Mouse (Mus musculus) limb, embryonic 13.5 days (tissue): ENCODE data around the gene Olfr524. TPM values are rescaled to one million over a fixed set of nuclear protein-coding genes. Genes with fewer than 3 reads are reported as not detected.

Experiments used
- ATAC-seq: fragments of 200-750 bp; cut with Nextera tagmentation; 2 replicates; pipeline ENCODE4 v1.8.0; 2017; ENCODE audit warnings: low read depth, moderate number of reproducible peaks, moderate TSS enrichment; ENCODE audit not compliant: low FRiP score
- H3K27ac ChIP-seq: fragments of 300-500 bp; sonication (generic); 2 replicates; pipeline ENCODE4 v1.5.1; 2015; ENCODE audit warnings: inconsistent platforms, mild to moderate bottlenecking, moderate library complexity
- H3K27me3 ChIP-seq: fragments of 300-500 bp; sonication (generic); 2 replicates; pipeline ENCODE4 v1.6.1; 2015; ENCODE audit warnings: mild to moderate bottlenecking, inconsistent platforms
- H3K36me3 ChIP-seq: fragments of 300-500 bp; sonication (generic); 2 replicates; pipeline ENCODE4 v1.6.1; 2015; ENCODE audit warnings: inconsistent platforms, mild to moderate bottlenecking, moderate library complexity
- H3K4me1 ChIP-seq: fragments of 300-500 bp; sonication (generic); 2 replicates; pipeline ENCODE4 v1.6.1; 2015; ENCODE audit warnings: inconsistent platforms
- H3K4me2 ChIP-seq: fragments of 300-500 bp; sonication (generic); replicated peaks from 2 replicates; pipeline ENCODE4 v1.6.1; 2015; ENCODE audit warnings: inconsistent platforms, mild to moderate bottlenecking, moderate library complexity
- H3K4me3 ChIP-seq: fragments of 300-500 bp; sonication (generic); 2 replicates; pipeline ENCODE4 v1.5.1; 2015; ENCODE audit warnings: moderate library complexity, mild to moderate bottlenecking, inconsistent platforms
- H3K9ac ChIP-seq: fragments of 300-500 bp; sonication (generic); 2 replicates; pipeline ENCODE4 v1.6.1; 2015; ENCODE audit warnings: mild to moderate bottlenecking, inconsistent platforms
- H3K9me3 ChIP-seq: fragments of 300-500 bp; sonication (generic); 2 replicates; pipeline ENCODE4 v1.6.1; 2016; ENCODE audit warnings: inconsistent platforms
- WGBS: fragments of 180-500 bp; shearing (Covaris S2); methylation state at CpG from one replicate; pipeline ENCODE4 v1.1.7; 2015; 5-methylcytosine and 5-hydroxymethylcytosine counted together
- polyA plus RNA-seq: library from polyadenylated mRNA; unstranded; fragments of >200 nt; fragmentation: Nextera tagmentation; extraction: Ambion mirVana; gene quantifications from 2 replicates; pipeline ENCODE4 v1.2.1, GENCODE M21; 2015

Olfr524 gene
- polyA plus RNA-seq, 1 experiment from 2014 or later = not detected

DNA sequence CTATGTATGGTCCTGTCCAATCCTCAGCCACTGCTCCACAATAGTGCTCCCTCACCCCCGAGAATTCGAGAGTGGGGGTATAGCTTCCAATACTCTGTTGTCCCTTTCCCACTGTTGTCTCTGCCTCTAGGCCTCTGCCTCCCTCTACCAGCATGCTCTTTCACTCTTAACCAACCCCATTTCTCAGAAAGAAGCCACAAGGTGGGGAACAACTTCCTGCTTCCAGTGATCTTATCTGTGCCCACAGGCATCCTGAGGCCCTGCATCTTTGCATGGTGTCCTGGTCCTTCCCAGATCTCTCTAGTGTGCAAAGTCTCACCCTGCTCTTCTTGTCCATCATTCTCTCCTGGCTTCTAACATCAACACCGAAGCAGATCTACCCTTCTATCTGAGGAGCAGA lies 1.1 kb upstream of the Olfr524 start:
- WGBS = 83% methylated on average over 3 of the region's 3 CpGs
- no peak overlapping the region for H3K4me3 ChIP-seq
- no peak overlapping the region for H3K4me2 ChIP-seq
- H3K27ac ChIP-seq = no peak overlapping the region
- no peak overlapping the region for H3K9ac ChIP-seq
- no peaks in the 10 kb centered on the region for H3K9me3 ChIP-seq
- H3K36me3 ChIP-seq = no peaks in the 10 kb centered on the region
- ATAC-seq = no peak
- H3K4me1 ChIP-seq = no peaks in the 10 kb centered on the region
- no peaks in the 10 kb centered on the region; the same call in 1 of the 2 replicates for H3K27me3 ChIP-seq

DNA sequence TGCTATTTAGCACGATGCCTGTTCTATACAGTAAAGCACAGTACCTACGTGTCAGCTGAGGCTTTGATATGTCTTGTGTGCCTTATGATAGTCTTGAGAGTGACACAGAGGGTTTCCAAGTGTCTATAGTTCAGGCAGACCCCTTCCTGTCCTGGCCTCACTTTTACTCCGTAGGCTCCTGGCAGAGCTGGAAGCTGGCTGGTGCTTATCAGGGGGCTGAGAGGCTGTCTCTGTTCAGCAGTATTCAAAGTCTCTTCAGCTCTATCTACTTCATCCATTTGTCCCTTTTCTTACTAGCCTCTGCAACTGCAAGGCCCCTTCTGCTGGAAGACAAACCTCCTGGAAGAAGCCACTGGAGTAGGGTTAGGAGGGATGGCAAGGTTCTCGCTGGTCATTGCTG lies 4.7 kb downstream of the Olfr524 start:
- Histone ChIP-seq H3K4me2 (no peak overlapping the region), H3K9me3 (no peaks in the 10 kb centered on the region), H3K9ac (no peak overlapping the region), H3K27ac (no peak overlapping the region), H3K4me3 (no peak overlapping the region), H3K36me3 (no peaks in the 10 kb centered on the region), H3K27me3 (no peaks in the 10 kb centered on the region; the same call in 1 of the 2 replicates), H3K4me1 (no peaks in the 10 kb centered on the region)
- no peak for ATAC-seq
- 87% methylated on average over 4 of the region's 4 CpGs for WGBS

DNA sequence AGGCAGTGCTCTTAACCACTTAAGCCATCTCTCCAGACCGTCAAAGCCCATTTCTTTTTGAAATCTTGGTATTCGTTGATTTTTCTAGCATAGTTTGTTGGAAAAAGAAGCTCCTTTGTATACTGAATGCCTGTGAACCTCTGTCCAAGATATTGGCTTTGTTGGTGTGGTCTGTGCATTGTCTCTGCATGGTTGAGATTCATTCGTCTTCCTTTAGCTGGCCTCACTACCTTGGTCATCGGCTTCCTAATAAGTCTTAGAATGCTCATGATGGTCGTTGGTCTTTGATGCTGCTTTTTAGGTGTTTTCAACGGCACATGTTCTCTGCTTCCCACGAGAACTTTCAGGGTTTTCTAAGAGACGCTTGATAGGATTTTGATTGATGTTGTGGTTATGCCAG lies 9.8 kb downstream of the Olfr524 start:
- 80% methylated on average over 8 of the region's 8 CpGs for WGBS
- Histone ChIP-seq H3K4me3 (no peak overlapping the region), H3K36me3 (no peaks in the 10 kb centered on the region), H3K4me1 (no peaks in the 10 kb centered on the region), H3K27ac (no peak overlapping the region), H3K27me3 (no peaks in the 10 kb centered on the region), H3K9ac (no peak overlapping the region), H3K9me3 (no peaks in the 10 kb centered on the region), H3K4me2 (no peak overlapping the region)
- ATAC-seq = no peak

DNA sequence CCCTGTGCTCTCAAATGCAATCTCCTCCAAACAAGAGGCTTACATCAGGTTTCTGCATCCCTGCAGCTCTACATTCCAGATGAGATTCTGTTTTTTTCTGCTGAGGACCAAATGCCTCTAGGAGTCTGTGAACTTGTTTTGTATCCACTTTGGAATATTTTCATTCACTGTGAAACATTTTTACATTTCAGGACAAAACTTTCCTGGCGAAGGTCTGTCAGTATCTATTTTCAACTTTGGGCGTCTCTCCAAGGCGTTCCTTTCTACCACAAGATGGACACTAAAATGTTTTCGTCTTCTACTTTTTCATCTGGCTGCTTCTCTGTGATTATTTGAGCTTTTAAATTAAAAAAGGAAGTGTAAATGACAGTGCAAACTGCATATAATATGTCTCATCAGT lies 11.7 kb downstream of the Olfr524 start:
- Histone ChIP-seq H3K9me3 (no peaks in the 10 kb centered on the region), H3K27me3 (no peaks in the 10 kb centered on the region), H3K36me3 (no peaks in the 10 kb centered on the region), H3K27ac (no peak overlapping the region), H3K4me1 (no peaks in the 10 kb centered on the region), H3K9ac (no peak overlapping the region), H3K4me2 (no peak overlapping the region), H3K4me3 (no peak overlapping the region)
- no peak for ATAC-seq
- WGBS = 86% methylated on average over 4 of the region's 4 CpGs

DNA sequence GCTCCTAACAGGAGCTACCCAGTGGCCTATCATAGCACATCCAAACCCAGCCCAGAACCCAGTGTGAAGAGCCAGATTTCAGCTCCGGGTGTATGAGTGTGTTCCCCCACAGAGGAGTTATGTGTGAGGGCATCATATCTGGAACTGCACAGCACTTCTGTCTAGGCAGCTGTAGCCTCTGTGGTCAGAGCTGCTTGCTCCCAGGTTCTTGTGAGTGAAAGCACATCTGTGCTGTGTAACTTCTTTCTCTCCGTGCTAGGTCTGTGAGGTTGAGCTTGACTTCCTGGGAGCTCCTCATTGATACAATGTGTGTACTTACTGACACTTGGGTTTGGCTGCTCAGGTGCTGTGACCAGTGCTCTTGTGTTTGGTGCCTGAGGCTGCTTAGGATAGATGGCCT lies 12.9 kb downstream of the Olfr524 start:
- 86% methylated on average over 2 of the region's 2 CpGs for WGBS
- no peaks in the 10 kb centered on the region for H3K27me3 ChIP-seq
- no peaks in the 10 kb centered on the region for H3K9me3 ChIP-seq
- H3K4me1 ChIP-seq = no peaks in the 10 kb centered on the region
- no peaks in the 10 kb centered on the region for H3K36me3 ChIP-seq
- no peak for ATAC-seq
- H3K9ac ChIP-seq = no peak overlapping the region
- no peak overlapping the region for H3K27ac ChIP-seq
- no peak overlapping the region for H3K4me2 ChIP-seq
- no peak overlapping the region for H3K4me3 ChIP-seq

DNA sequence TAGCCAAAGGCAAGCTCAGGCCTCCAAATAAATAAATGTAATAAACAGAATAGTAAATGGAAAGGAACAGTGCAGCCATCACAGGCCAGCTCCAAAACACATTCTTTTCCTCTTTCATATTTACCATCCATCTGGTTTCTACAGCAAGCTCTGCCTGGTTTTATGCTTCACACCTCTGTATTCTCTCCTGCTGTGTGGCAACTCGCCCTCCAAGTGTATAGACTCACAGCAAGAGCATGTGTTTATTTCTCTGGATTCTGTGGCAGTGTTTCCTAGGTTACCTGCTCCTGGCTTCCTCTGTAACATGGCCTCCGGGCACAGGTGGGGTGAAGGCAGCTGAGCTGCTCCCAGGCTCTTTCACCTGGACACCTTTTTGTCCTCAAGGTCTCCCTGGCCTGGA lies 13.3 kb downstream of the Olfr524 start:
- H3K27me3 ChIP-seq = no peaks in the 10 kb centered on the region
- 51% methylated on average over 2 of the region's 2 CpGs for WGBS
- H3K4me1 ChIP-seq = no peaks in the 10 kb centered on the region
- H3K36me3 ChIP-seq = no peaks in the 10 kb centered on the region
- no peaks in the 10 kb centered on the region for H3K9me3 ChIP-seq
- H3K9ac ChIP-seq = no peak overlapping the region
- no peak overlapping the region for H3K4me3 ChIP-seq
- H3K4me2 ChIP-seq = no peak overlapping the region
- no peak for ATAC-seq
- no peak overlapping the region for H3K27ac ChIP-seq

DNA sequence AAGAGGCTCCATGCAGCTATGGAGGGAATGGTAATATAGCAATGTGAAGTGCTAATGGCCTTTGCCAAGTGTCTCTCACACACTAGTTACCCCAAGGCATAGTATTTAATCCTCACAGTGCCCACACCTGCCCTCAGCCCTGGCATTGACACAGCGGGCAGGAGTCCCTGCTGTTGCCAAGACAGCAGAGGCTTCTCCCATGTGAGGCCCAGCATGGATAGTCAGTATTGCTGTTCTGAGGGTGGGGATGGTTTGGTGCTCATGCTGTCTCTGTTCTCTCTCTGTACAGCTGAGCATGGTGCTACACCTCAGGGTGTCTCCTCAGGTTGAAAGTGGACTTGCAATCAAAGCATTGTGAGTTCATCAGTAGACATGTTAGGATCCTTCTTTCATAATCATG lies 15.3 kb downstream of the Olfr524 start:
- no peak for ATAC-seq
- Histone ChIP-seq H3K4me3 (no peak overlapping the region), H3K4me2 (no peak overlapping the region), H3K36me3 (no peaks in the 10 kb centered on the region), H3K27me3 (no peaks in the 10 kb centered on the region), H3K4me1 (0 out of 2 replicates have a peak, but pooled peaks cover 3% of the 10 kb centered on the region), H3K27ac (no peak overlapping the region), H3K9me3 (no peaks in the 10 kb centered on the region), H3K9ac (no peak overlapping the region)
- 71% methylated on average over 1 of the region's 1 CpGs for WGBS

DNA sequence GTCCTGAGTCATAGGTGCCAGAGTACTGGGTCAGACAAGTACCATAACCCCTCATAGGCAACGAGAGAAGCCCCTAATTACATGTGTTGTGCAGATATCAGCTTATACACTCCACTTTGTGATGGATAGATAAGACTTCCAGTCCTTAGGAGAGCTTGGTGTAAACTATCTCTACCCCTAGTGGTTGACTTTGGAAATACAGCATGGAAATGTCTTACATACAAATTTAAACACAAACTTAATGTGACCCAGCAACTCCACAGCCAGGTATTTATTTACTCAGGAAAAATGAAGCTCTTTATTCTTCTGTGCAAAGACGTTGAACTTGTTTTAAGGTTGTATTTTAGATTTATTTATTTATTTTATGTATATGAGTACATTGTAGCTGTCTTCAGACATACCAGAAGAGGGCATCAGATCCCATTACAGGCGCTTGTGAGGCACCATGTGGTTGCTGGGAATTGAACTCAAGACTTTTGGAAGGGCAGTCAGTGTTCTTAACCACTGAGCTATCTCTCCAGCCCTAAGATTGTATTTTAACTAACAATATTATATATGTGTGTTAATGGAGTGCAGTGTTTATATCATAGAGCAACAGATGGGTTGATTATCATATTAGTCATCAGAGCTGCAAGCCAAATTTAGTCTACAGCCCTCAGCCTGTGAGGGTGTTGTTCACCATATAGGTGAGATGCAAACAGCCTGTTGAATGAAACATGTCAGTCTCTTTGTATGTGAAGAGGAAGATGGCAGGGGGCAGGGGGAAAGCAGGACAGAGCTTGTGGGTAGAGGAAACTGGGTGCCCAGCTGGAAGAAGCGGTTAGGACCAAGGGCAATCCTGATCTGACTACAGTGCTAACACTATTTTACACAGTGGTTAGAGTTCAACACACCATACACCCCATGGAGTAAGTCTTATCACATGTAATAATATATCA lies 17.1 kb downstream of the Olfr524 start:
- no peak overlapping the region for H3K4me2 ChIP-seq
- ATAC-seq = no peak
- H3K9me3 ChIP-seq = no peaks in the 10 kb centered on the region
- 0 out of 2 replicates have a peak, but pooled peaks cover 3% of the 10 kb centered on the region for H3K4me1 ChIP-seq
- no peak overlapping the region for H3K27ac ChIP-seq
- H3K4me3 ChIP-seq = no peak overlapping the region
- 67% methylated on average over 4 of the region's 4 CpGs for WGBS
- H3K27me3 ChIP-seq = no peaks in the 10 kb centered on the region
- no peaks in the 10 kb centered on the region for H3K36me3 ChIP-seq
- no peak overlapping the region for H3K9ac ChIP-seq

DNA sequence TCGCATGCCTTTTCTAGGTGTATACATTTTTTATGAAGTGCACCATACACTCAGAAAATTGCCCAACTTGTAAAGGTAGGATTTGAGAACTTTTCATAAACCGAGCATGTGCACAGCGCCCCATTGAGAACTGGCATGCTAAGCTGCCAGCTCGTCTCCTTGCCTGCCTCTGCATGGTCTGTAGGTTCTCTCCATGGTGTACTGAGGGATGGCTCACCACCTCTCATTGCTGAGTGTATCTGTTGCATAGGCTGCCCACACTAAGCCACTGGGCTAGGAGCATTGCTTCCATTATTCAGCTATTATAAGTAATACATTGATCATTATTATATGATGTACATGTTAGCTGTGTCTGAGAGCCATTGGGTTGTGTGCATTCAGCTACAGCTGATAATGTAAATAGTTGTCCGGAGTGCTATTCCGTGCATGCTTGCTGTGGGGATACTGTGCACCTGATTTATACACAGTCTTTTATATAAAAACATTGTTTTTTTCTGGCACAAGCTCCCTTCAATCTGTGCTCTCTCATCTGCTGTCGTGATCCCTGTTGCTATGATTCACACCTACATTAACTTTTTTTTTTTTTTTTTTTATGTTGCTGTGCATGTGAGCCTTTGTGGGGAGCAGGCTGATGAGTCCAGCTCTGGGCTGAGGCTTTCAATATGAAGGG lies 17.9 kb downstream of the Olfr524 start:
- no peak overlapping the region for H3K4me3 ChIP-seq
- no peak overlapping the region for H3K4me2 ChIP-seq
- H3K27ac ChIP-seq = no peak overlapping the region
- H3K9ac ChIP-seq = no peak overlapping the region
- no peaks in the 10 kb centered on the region for H3K27me3 ChIP-seq
- H3K36me3 ChIP-seq = no peaks in the 10 kb centered on the region
- WGBS = 78% methylated on average over 7 of the region's 7 CpGs
- no peak for ATAC-seq
- no peaks in the 10 kb centered on the region for H3K9me3 ChIP-seq
- H3K4me1 ChIP-seq = 0 out of 2 replicates have a peak, but pooled peaks cover 3% of the 10 kb centered on the region

DNA sequence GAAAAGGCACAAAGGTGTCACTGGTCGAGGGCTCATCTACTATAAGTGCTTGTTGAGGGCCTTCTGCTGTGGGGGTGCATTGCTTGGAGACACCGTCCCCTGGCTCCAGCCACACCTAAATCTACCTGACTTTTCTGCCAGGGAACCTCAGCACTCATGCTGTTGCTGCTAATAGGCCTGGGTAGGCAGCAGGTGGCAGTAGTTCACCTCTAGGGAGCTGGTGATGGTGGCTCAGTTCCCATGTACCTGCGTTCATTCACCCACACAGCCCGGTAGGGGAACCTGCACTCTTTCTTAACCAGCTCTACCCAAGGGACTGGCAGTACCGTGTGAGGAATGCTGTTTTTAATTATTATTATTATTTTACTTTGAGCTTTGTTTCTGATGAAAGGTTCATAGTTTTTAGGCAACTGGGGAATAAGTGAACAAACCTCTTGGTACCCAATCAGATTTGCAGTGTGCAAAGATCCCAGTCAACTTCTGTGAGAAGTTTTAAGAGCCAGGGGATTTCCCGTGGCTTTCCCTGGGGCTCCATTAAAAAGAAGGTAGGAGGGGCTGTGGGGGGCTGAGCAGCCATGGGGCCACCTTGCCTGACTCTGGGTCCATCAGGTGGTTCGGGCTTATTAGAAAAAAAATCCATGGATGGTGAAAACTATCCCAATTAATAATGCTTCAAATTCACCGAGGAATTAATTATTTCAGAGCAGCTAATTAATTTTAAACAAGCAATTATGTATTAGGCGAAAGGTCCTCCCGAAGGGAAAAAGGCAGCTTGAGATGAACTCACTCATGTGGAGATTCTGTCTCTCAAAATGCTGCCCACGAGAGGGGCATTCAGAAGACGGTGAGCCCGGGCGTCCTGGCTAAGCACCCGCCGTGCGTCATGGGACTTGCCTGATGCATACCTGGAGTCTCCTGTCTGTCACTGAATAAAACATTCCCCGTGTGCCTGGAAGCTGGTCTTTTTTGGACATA lies 18.8 kb downstream of the Olfr524 start:
- H3K27ac ChIP-seq = no peak overlapping the region
- H3K27me3 ChIP-seq = no peaks in the 10 kb centered on the region
- 62% methylated on average over 18 of the region's 18 CpGs for WGBS
- no peaks in the 10 kb centered on the region for H3K9me3 ChIP-seq
- H3K36me3 ChIP-seq = no peaks in the 10 kb centered on the region
- no peak overlapping the region for H3K4me3 ChIP-seq
- ATAC-seq = no peak
- H3K9ac ChIP-seq = no peak overlapping the region
- H3K4me2 ChIP-seq = no peak overlapping the region
- H3K4me1 ChIP-seq = 0 out of 2 replicates have a peak, but pooled peaks cover 3% of the 10 kb centered on the region

DNA sequence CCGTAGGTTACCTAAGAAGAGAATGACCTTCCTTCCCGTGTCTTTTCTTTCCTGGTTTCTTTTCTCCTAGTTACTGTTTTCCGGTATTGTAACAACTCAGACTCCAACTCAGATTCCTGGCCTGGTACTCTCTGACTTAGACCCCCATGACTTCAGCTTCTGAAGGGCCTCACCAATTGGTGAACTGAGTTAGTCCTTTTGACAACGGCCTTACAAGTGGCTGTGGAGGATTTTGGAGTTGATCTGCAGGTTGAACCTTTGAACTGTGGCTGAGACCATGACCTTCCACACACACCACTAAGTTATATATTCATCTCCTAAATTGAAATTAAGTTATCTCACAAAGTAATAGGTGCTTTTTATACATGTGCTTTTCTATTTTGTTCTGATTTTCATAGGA lies 21.6 kb downstream of the Olfr524 start:
- no peak overlapping the region for H3K4me2 ChIP-seq
- ATAC-seq = no peak
- no peaks in the 10 kb centered on the region for H3K9me3 ChIP-seq
- H3K27ac ChIP-seq = no peak overlapping the region
- no peaks in the 10 kb centered on the region for H3K36me3 ChIP-seq
- H3K27me3 ChIP-seq = no peaks in the 10 kb centered on the region
- H3K9ac ChIP-seq = no peak overlapping the region
- H3K4me3 ChIP-seq = no peak overlapping the region
- WGBS = 80% methylated on average over 4 of the region's 4 CpGs
- 0 out of 2 replicates have a peak, but pooled peaks cover 3% of the 10 kb centered on the region for H3K4me1 ChIP-seq
